Comparison of ENCODE assay signal across 11 mouse cellular contexts in the genomic region with DNA sequence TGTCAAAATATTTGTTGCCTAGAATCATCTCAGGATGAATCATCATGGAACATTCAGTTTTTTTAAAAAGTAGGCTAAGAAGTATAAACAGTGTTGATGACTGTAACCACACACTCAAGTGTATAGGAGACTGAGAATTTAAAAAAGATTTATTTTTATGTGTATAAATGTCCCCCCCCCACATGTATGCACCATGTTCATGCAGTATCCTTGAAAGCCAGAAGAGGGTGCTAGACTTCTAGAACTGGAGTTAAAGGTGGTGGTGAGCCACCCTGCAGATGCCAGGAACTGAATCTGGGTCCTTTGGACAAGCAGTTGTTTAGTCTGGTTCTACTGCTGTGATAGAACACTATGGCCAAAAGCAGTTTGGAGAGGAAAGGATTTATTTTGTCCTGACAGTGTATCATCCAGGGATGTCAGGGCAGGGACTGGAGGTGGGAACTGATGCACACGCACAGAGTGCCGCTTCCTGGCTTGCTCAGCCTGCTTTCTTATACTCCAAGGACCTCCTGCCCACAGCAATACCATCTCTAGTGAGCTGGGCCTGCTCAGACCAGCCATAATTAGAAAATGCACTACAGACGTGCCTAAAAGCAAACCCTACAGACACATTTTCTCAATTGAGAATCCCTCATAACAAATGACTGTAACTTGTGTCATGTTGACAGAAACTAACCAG. TPM values are rescaled to one million over a fixed set of nuclear protein-coding genes. Genes with fewer than 3 reads are reported as not detected.
DNase-seq lines count a peak whose midpoint lies in the region; ATAC-seq and TF ChIP-seq lines count a peak whose summit lies in the region.
"Had no signal": no experiment of that assay in that cellular context is flagged by ENCODE, and none has a peak within 500 bp of the region (broad histone marks: within the 10 kb centered on the region; RNA-seq: fewer than 3 reads in every experiment).

No protein-coding gene starts in this region.

- DNase-seq in embryonic facial prominence, embryonic 10.5 days (ENCODE audit: low spot score), result no peak
- DNase-seq in lung, postnatal 36 days, result peak; percentile 24
- DNase-seq in lung, postnatal 4 days, result no peak
- DNase-seq in Patski (ENCODE audit: low read depth, low spot score), result no peak
- DNase-seq in layer of hippocampus, postnatal 10 days (ENCODE audit: low spot score in 2 of 2), result no peak
- no peak for DNase-seq in neural tube, embryonic 10.5 days (ENCODE audit: extremely low spot score, low spot score)
- DNase-seq: kidney, adult 18-20 months; lung, embryonic 14.5 days had no signal

- in situ Hi-C loops in Patski (cut with MboI; ENCODE audit: low pct_unique_long_range_greater_than_20kb), result no loop called here

- H3K9ac ChIP-seq in embryonic facial prominence, embryonic 15.5 days, result no peak overlapping the region
- H3K9ac ChIP-seq: heart, embryonic 13.5 days; lung, embryonic 14.5 days had no signal

- POLR2A ChIA-PET in Patski (lab: Charles Lee), result no interaction called here

- CTCF ChIA-PET in Patski (lab: Charles Lee), result interaction anchor here (1.2 kb wide), 1 partner anchor 10 kb away, joined by 3 read pairs; no protein-coding TSS in a partner anchor

- H3K36me3 ChIP-seq in embryonic facial prominence, embryonic 15.5 days, result peaks cover 5% of the 10 kb centered on the region
- peaks cover 25% of the 10 kb centered on the region for H3K36me3 ChIP-seq in embryonic facial prominence, embryonic 10.5 days (replicated peaks)

- TF ChIP-seq CTCF in Patski (IDR thresholded peaks at IDR 0.05), result peak; percentile 50

- no peak for ATAC-seq in embryonic facial prominence, embryonic 15.5 days (ENCODE audit: insufficient number of reproducible peaks, low FRiP score, low TSS enrichment, low read depth)
- ATAC-seq in Patski, result no peak
- peak; percentile 36; the same call in 1 of the 2 replicates for ATAC-seq in neutrophil, adult 5-6 weeks (ENCODE audit: extremely low read depth, insufficient number of reproducible peaks, low FRiP score, poor library complexity, severe bottlenecking)

- H3K4me1 ChIP-seq in embryonic facial prominence, embryonic 15.5 days, result no peaks in the 10 kb centered on the region
- peaks cover 19% of the 10 kb centered on the region for H3K4me1 ChIP-seq in embryonic facial prominence, embryonic 10.5 days

- 0 out of 2 replicates have a peak overlapping the region, but pooled peaks have one; percentile 17 for H3K27ac ChIP-seq in embryonic facial prominence, embryonic 15.5 days (replicated peaks)
- H3K27ac ChIP-seq in embryonic facial prominence, embryonic 10.5 days (replicated peaks), result no peak overlapping the region
- H3K27ac ChIP-seq: heart, embryonic 13.5 days had no signal

- H3K27me3 ChIP-seq in embryonic facial prominence, embryonic 15.5 days, result no peaks in the 10 kb centered on the region
- H3K27me3 ChIP-seq in embryonic facial prominence, embryonic 10.5 days (replicated peaks; ENCODE audit: low read depth, poor library complexity, severe bottlenecking), result no peaks in the 10 kb centered on the region
- no peaks in the 10 kb centered on the region for H3K27me3 ChIP-seq in Patski
- H3K27me3 ChIP-seq: heart, embryonic 13.5 days had no signal

- H3K9me3 ChIP-seq in embryonic facial prominence, embryonic 15.5 days (replicated peaks), result no peaks in the 10 kb centered on the region
- H3K9me3 ChIP-seq in embryonic facial prominence, embryonic 10.5 days, result no peaks in the 10 kb centered on the region
- H3K9me3 ChIP-seq: heart, embryonic 13.5 days had no signal

- 51% methylated on average over 3 of the region's 3 CpGs for WGBS in embryonic facial prominence, embryonic 15.5 days
- 80% methylated on average over 3 of the region's 3 CpGs for WGBS in embryonic facial prominence, embryonic 10.5 days

- no peak overlapping the region for H3K4me3 ChIP-seq in embryonic facial prominence, embryonic 15.5 days (replicated peaks)
- no peak overlapping the region for H3K4me3 ChIP-seq in embryonic facial prominence, embryonic 10.5 days
- H3K4me3 ChIP-seq: heart, embryonic 13.5 days had no signal

- H3K4me2 ChIP-seq in embryonic facial prominence, embryonic 15.5 days (replicated peaks), result no peak overlapping the region
- H3K4me2 ChIP-seq: heart, embryonic 13.5 days; lung, embryonic 14.5 days had no signal

RNA-seq across cellular contexts. Expression of gene Edem3, which starts 11.9 kb away (rescaled TPM):
- polyA plus RNA-seq in embryonic facial prominence, embryonic 15.5 days (2015; fragmentation: Nextera tagmentation; extraction: Ambion mirVana), result 15.7 and 16.4 TPM in 2 replicates
- 18.9 and 19.1 TPM in 2 replicates for polyA plus RNA-seq in embryonic facial prominence, embryonic 10.5 days (2016; fragmentation: Nextera tagmentation; extraction: Ambion mirVana)
- polyA plus RNA-seq in Patski (2021), result 34.5 TPM
- total RNA-seq in neutrophil, adult 5-6 weeks (2017), result 39.0 and 42.5 TPM in 2 replicates
- 10 to 100 TPM; 42.2 to 42.7 TPM for total RNA-seq in layer of hippocampus, postnatal 10 days (2021)
